Mouse (Mus musculus) erythroblast, embryonic 14.5 days (primary cell): ENCODE results near the gene Clec2h.

Experiments
- GATA1 ChIP-seq: IDR thresholded peaks from 2 replicates; pipeline ENCODE4 v1.6.1; 2012; ENCODE audit warnings: low read length, inconsistent platforms, mixed read lengths
- TAL1 ChIP-seq: IDR thresholded peaks from 3 replicates; pipeline ENCODE4 v1.6.1; 2012; ENCODE audit warnings: low read length, inconsistent platforms, mixed read lengths

GRCm38 (mm10) chr6:128640673-128641072 lies 21.5 kb upstream of the Clec2h start:
- TF ChIP-seq GATA1: no peak
- TF ChIP-seq TAL1: no peak
